Mouse (Mus musculus) neural tube, embryonic 13.5 days (tissue): ENCODE results near the gene Tifab. TPM values are rescaled to one million over a fixed set of nuclear protein-coding genes. Genes with fewer than 3 reads are reported as not detected.

ENCODE experiments used
- ATAC-seq: fragments of 200-750 bp; cut with Nextera tagmentation; 2 replicates; pipeline ENCODE4 v1.8.0; 2017; ENCODE audit warnings: low read depth, mild to moderate bottlenecking, moderate TSS enrichment, moderate library complexity
- H3K27ac ChIP-seq: fragments of 300-500 bp; sonication (generic); replicated peaks from 2 replicates; pipeline ENCODE4 v1.5.1; 2015; ENCODE audit warnings: moderate library complexity, mild to moderate bottlenecking, inconsistent platforms
- H3K27me3 ChIP-seq: fragments of 300-500 bp; sonication (generic); 2 replicates; pipeline ENCODE4 v1.6.1; 2015; ENCODE audit warnings: mild to moderate bottlenecking, inconsistent platforms
- H3K36me3 ChIP-seq: fragments of 300-500 bp; sonication (generic); 2 replicates; pipeline ENCODE4 v1.6.1; 2015; ENCODE audit warnings: mild to moderate bottlenecking, inconsistent platforms
- H3K4me1 ChIP-seq: fragments of 300-500 bp; sonication (generic); replicated peaks from 2 replicates; pipeline ENCODE4 v1.6.1; 2015; ENCODE audit warnings: inconsistent platforms
- H3K4me2 ChIP-seq: fragments of 300-500 bp; sonication (generic); 2 replicates; pipeline ENCODE4 v1.6.1; 2015; ENCODE audit warnings: inconsistent platforms, mild to moderate bottlenecking, moderate library complexity
- H3K4me3 ChIP-seq: fragments of 300-500 bp; sonication (generic); 2 replicates; pipeline ENCODE4 v1.5.1; 2015; ENCODE audit warnings: mild to moderate bottlenecking, inconsistent platforms
- H3K9ac ChIP-seq: fragments of 300-500 bp; sonication (generic); 2 replicates; pipeline ENCODE4 v1.6.1; 2015; ENCODE audit warnings: moderate library complexity, mild to moderate bottlenecking, inconsistent platforms
- H3K9me3 ChIP-seq: fragments of 300-500 bp; sonication (generic); 2 replicates; pipeline ENCODE4 v1.6.1; 2016; ENCODE audit warnings: inconsistent platforms
- WGBS: fragments of 180-500 bp; shearing (Covaris S2); methylation state at CpG from one replicate; pipeline ENCODE4 v1.1.7; 2015; 5-methylcytosine and 5-hydroxymethylcytosine counted together
- polyA plus RNA-seq: library from polyadenylated mRNA; unstranded; fragments of >200 nt; fragmentation: Nextera tagmentation; extraction: Ambion mirVana; gene quantifications from 2 replicates; pipeline ENCODE4 v1.2.1, GENCODE M21; 2015

Gene Tifab
- polyA plus RNA-seq, 1 experiment from 2014 or later, result 1.6 TPM

DNA sequence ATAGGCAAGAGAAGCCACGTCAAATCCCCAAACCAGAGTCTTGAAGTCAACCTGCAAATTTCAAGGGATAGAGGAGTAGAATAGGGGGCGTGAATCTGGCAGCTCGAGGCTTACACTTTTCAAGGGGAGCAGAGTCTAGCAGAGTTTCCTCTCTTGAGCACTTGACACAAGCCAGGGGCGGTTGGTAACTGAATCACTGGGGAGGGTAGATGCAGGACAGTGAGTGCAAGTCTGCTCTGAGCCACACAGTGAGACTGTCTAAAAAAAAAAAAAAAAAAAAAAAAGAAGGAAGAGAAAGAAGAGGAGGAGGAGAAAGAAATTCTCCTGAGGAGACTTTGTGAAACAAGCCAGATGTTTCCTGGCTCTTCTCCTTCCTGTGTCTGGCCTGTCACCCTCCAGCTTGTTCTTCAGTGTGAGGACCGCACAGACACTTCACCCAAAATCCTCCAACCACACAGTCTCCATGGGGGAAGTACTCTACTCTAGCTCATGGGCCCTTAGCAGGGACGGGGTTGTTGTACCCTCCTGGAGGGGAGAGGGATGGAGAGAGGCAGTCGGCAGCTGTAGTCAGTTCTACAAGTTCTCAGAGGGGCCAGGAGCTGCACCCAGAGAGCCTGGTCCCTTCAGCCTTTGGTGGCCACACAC lies 5.7 kb downstream of the Tifab start:
- Histone ChIP-seq H3K4me3 (no peak overlapping the region), H3K9me3 (no peaks in the 10 kb centered on the region), H3K9ac (no peak overlapping the region), H3K27me3 (no peaks in the 10 kb centered on the region; the same call in none of the 2 replicates), H3K4me1 (peaks cover 7% of the 10 kb centered on the region), H3K27ac (no peak overlapping the region), H3K36me3 (no peaks in the 10 kb centered on the region), H3K4me2 (no peak overlapping the region)
- 67% methylated on average over 7 of the region's 7 CpGs for WGBS
- ATAC-seq, result no peak

DNA sequence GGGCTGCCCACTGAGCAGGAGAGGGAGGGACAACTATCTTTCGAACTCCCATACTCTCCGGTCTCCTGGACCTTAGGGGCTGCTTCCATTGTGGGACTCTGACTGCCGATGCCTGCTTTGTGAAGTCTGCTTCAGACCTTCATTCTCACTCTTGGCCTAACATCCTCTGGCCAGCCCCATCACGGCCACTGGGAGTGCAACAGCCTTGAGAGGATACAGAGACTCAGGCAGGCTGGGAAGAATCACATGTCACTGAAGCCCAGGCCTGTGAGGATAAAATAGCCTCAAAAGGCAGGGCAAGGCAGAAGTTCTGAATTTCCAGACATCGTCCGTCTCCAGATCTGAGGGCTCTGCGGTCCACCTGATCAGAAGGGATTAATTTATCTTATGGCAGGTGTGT lies 6.6 kb downstream of the Tifab start:
- no peak overlapping the region for H3K4me2 ChIP-seq
- no peak overlapping the region for H3K4me3 ChIP-seq
- no peak for ATAC-seq
- WGBS, result 88% methylated on average over 7 of the region's 7 CpGs
- H3K9me3 ChIP-seq, result no peaks in the 10 kb centered on the region
- H3K27me3 ChIP-seq, result no peaks in the 10 kb centered on the region; the same call in none of the 2 replicates
- peaks cover 11% of the 10 kb centered on the region for H3K4me1 ChIP-seq
- no peaks in the 10 kb centered on the region for H3K36me3 ChIP-seq
- no peak overlapping the region for H3K27ac ChIP-seq
- no peak overlapping the region for H3K9ac ChIP-seq

- H3K9ac ChIP-seq, result no peak overlapping the region
- peaks cover 11% of the 10 kb centered on the region for H3K4me1 ChIP-seq
- no peak overlapping the region for H3K27ac ChIP-seq
- no peak for ATAC-seq
- H3K9me3 ChIP-seq, result no peaks in the 10 kb centered on the region
- no peaks in the 10 kb centered on the region; the same call in 1 of the 2 replicates for H3K27me3 ChIP-seq
- H3K36me3 ChIP-seq, result no peaks in the 10 kb centered on the region
- H3K4me3 ChIP-seq, result no peak overlapping the region
- no peak overlapping the region for H3K4me2 ChIP-seq
- 50% methylated on average over 3 of the region's 3 CpGs for WGBS
These were observed 10.3 kb downstream of the Tifab start for GRCm38 (mm10) chr13:56168403-56168781.

GRCm38 (mm10) chr13:56167446-56168402 lies 11.0 kb downstream of the Tifab start:
- 28% methylated on average over 13 of the region's 14 CpGs for WGBS
- Histone ChIP-seq H3K9me3 (no peaks in the 10 kb centered on the region), H3K4me1 (peaks cover 11% of the 10 kb centered on the region), H3K9ac (no peak overlapping the region), H3K27ac (no peak overlapping the region), H3K36me3 (no peaks in the 10 kb centered on the region), H3K4me2 (0 out of 2 replicates have a peak overlapping the region, but pooled peaks have one; percentile 14), H3K27me3 (no peaks in the 10 kb centered on the region; the same call in 1 of the 2 replicates), H3K4me3 (no peak overlapping the region)
- ATAC-seq, result peak; percentile 70; the same call in 1 of the 2 replicates

GRCm38 (mm10) chr13:56165561-56165960 lies 13.1 kb downstream of the Tifab start:
- 91% methylated on average over 11 of the region's 11 CpGs for whole genome bisulfite sequencing
- H3K27ac ChIP-seq, result no peak overlapping the region
- no peak overlapping the region for H3K9ac ChIP-seq
- no peaks in the 10 kb centered on the region for H3K36me3 ChIP-seq
- H3K4me1 ChIP-seq, result peaks cover 11% of the 10 kb centered on the region
- no peak for ATAC-seq
- no peaks in the 10 kb centered on the region for H3K9me3 ChIP-seq
- no peak overlapping the region for H3K4me2 ChIP-seq
- no peaks in the 10 kb centered on the region for H3K27me3 ChIP-seq
- no peak overlapping the region for H3K4me3 ChIP-seq

DNA sequence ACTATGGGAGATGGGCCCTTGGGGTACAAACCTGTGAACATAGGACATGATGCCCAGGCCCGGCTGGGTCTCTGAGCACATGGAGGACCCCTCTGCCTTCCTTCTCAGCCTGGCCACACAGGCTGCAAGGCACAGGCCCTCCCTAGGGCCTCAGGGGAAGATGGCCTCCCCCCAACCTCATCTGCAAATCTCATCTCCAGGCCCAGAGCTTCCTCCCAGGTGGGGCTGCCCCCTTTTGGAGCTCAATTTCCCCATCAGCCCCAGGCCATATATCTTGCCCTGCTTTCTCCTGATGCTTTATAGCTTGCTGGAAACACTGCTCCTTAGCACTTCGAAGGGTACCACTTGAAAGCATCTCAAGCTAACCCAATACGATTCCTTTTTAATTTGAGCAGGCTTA lies 14.3 kb downstream of the Tifab start:
- H3K9me3 ChIP-seq, result no peaks in the 10 kb centered on the region
- H3K4me2 ChIP-seq, result no peak overlapping the region
- no peak overlapping the region for H3K4me3 ChIP-seq
- ATAC-seq, result no peak
- H3K4me1 ChIP-seq, result peaks cover 17% of the 10 kb centered on the region
- no peak overlapping the region for H3K27ac ChIP-seq
- no peaks in the 10 kb centered on the region for H3K36me3 ChIP-seq
- H3K27me3 ChIP-seq, result no peaks in the 10 kb centered on the region; the same call in 1 of the 2 replicates
- H3K9ac ChIP-seq, result no peak overlapping the region
- 79% methylated on average over 3 of the region's 3 CpGs for WGBS

- H3K4me3 ChIP-seq, result no peak overlapping the region
- no peak overlapping the region for H3K9ac ChIP-seq
- H3K4me1 ChIP-seq, result peaks cover 19% of the 10 kb centered on the region
- no peak overlapping the region for H3K27ac ChIP-seq
- WGBS, result 74% methylated on average over 6 of the region's 6 CpGs
- ATAC-seq, result no peak
- H3K27me3 ChIP-seq, result no peaks in the 10 kb centered on the region; the same call in 1 of the 2 replicates
- H3K9me3 ChIP-seq, result no peaks in the 10 kb centered on the region
- H3K36me3 ChIP-seq, result no peaks in the 10 kb centered on the region
- no peak overlapping the region for H3K4me2 ChIP-seq
These were observed 14.9 kb downstream of the Tifab start for GRCm38 (mm10) chr13:56163751-56164150.

- no peak overlapping the region for H3K9ac ChIP-seq
- no peaks in the 10 kb centered on the region for H3K9me3 ChIP-seq
- no peak overlapping the region for H3K4me2 ChIP-seq
- no peak for ATAC-seq
- H3K27ac ChIP-seq, result no peak overlapping the region
- H3K4me3 ChIP-seq, result no peak overlapping the region
- H3K4me1 ChIP-seq, result peaks cover 10% of the 10 kb centered on the region
- H3K27me3 ChIP-seq, result no peaks in the 10 kb centered on the region; the same call in 1 of the 2 replicates
- 75% methylated on average over 6 of the region's 6 CpGs for WGBS
- no peaks in the 10 kb centered on the region for H3K36me3 ChIP-seq
These were observed 15.8 kb downstream of the Tifab start for GRCm38 (mm10) chr13:56162859-56163258.

DNA sequence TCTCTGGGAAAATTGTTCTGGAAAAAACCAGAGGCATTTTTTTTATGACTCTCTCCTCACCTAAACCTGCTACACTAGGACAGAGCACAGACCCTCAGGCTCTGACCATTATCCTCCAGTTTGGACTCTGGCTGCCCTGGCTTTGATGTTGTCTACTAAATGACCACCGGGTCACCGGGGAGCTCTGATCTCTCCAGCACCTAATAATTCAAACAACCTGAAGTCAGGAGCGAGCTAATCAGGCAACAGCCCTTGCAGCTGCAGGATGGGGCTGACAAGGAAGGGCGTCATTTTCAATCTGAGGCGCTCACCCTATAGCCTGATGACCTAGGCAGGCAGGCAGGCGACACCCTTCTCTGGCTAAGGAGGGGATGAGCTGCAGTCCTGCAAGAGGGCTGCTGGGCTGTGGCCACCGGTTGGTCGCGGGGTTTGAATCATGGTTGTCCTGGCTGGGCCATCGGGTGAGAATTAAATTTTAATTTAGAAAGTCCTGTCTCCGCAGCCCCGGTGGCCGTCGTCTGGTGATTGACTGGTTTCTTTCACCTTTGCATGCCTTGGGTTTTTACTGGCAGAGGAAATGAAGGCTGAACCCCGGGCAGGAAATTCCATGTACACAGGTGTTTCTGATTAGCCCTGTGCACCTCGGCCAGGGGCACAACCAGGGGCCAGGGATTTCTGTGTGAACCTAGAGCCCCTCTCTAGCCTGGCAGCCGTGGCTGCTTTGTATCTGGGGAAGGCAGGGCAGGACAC lies 18.9 kb downstream of the Tifab start:
- Histone ChIP-seq H3K27me3 (no peaks in the 10 kb centered on the region; the same call in 1 of the 2 replicates), H3K4me2 (no peak overlapping the region), H3K9ac (no peak overlapping the region), H3K9me3 (no peaks in the 10 kb centered on the region), H3K4me1 (peaks cover 8% of the 10 kb centered on the region; the same call in 1 of the 2 replicates), H3K4me3 (no peak overlapping the region), H3K36me3 (no peaks in the 10 kb centered on the region), H3K27ac (no peak overlapping the region)
- 37% methylated on average over 17 of the region's 17 CpGs for WGBS
- no peak for ATAC-seq

- WGBS, result 55% methylated on average over 14 of the region's 14 CpGs
These were observed 19.6 kb downstream of the Tifab start for GRCm38 (mm10) chr13:56159016-56159601.

GRCm38 (mm10) chr13:56155671-56156070 lies 23.0 kb downstream of the Tifab start:
- Histone ChIP-seq H3K27me3 (no peaks in the 10 kb centered on the region; the same call in 1 of the 2 replicates), H3K27ac (no peak overlapping the region), H3K9me3 (no peaks in the 10 kb centered on the region), H3K4me1 (peaks cover 14% of the 10 kb centered on the region; the same call in 1 of the 2 replicates), H3K9ac (no peak overlapping the region), H3K36me3 (no peaks in the 10 kb centered on the region), H3K4me3 (no peak overlapping the region), H3K4me2 (no peak overlapping the region)
- no peak for ATAC-seq
- 69% methylated on average over 7 of the region's 7 CpGs for WGBS

More at GRCm38 (mm10) chr13:56159016-56159601, 19.6 kb downstream of the Tifab start:
- no peak overlapping the region for H3K4me2 ChIP-seq
- no peak overlapping the region for H3K27ac ChIP-seq
- H3K36me3 ChIP-seq, result no peaks in the 10 kb centered on the region
- no peaks in the 10 kb centered on the region; the same call in 1 of the 2 replicates for H3K27me3 ChIP-seq
- no peaks in the 10 kb centered on the region for H3K9me3 ChIP-seq
- H3K4me3 ChIP-seq, result no peak overlapping the region
- H3K4me1 ChIP-seq, result peaks cover 8% of the 10 kb centered on the region; the same call in 1 of the 2 replicates
- no peak overlapping the region for H3K9ac ChIP-seq
- ATAC-seq, result no peak
